Mouse (Mus musculus) ES-E14 (cell line): ENCODE results near the gene Rem2.

Experiments
- CHD2 ChIP-seq: IDR thresholded peaks from 2 replicates; pipeline ENCODE4 v1.6.1; 2014; ENCODE audit warnings: mild to moderate bottlenecking, low read depth, low read length, inconsistent platforms
- HCFC1 ChIP-seq: IDR thresholded peaks from 2 replicates; pipeline ENCODE4 v1.6.1; 2012; ENCODE audit warnings: low read length, inconsistent platforms, borderline replicate concordance; ENCODE audit not compliant: insufficient read depth
- MAFK ChIP-seq: IDR thresholded peaks from 2 replicates; pipeline ENCODE4 v1.6.1; 2014; ENCODE audit warnings: mild to moderate bottlenecking, low read depth, low read length, inconsistent platforms; ENCODE audit not compliant: insufficient read depth
- ZC3H11A ChIP-seq: IDR thresholded peaks from 2 replicates; pipeline ENCODE4 v1.6.1; 2012; ENCODE audit warnings: low read depth, mild to moderate bottlenecking, inconsistent platforms, low read length, borderline replicate concordance

DNA sequence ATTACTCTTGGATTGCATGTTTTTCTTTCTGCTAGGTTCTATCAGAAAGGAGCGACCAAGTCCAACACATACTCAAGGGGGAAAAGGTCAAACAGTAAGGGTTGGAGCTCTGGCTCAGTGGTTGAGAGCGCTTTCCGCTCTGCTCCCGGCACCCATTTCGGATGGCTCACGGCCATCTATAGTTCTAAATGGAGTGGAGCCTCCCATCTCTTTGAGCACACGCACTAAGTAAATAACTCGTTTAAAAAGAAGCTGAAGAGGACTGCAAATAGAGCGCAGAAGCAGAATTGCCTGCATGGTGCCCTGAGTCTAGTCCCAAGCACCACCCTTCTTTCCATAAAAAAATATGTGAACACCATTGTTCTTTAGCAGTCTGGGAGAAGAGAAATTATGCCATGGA, 22.3 kb upstream of the Rem2 start:
- TF ChIP-seq HCFC1 = no peak
- no peak for TF ChIP-seq CHD2
- no peak for TF ChIP-seq ZC3H11A
- TF ChIP-seq MAFK = no peak
